Mouse (Mus musculus): ENCODE data around the gene Cacng4.

DNA sequence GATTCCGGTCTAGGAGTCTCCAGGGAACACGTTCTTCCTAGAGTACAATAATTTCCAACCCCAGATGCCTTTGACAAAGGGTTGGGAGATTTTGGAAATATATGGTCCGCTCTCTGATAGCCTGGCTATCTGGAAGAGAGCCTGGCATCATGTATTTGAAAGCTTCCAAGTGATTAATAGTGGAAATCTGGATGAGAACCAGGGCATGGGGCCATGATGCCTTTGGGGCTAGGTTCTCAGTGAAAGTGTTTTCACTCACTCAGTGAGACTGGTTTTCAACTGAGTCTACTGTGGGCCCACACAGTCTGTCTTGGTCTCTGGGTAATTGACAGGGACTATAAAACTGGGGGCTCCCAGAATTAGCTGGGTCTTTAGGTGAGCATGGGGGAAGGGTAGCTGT is 7.6 kb upstream of the Cacng4 start:
- TF ChIP-seq CEBPB (IDR thresholded peaks at IDR 0.05; ENCODE audit: insufficient read depth, poor library complexity, severe bottlenecking) (no peak), POLR2A (IDR thresholded peaks at IDR 0.05; ENCODE audit: insufficient read length, low read depth) (no peak), TCF12 (IDR thresholded peaks at IDR 0.05; ENCODE audit: insufficient read depth, poor library complexity, severe bottlenecking) (no peak), SRF (IDR thresholded peaks at IDR 0.05; ENCODE audit: control insufficient read depth, insufficient read length, low read depth) (no peak), E2F4 (IDR thresholded peaks at IDR 0.05; ENCODE audit: insufficient read depth) (no peak), REST (IDR thresholded peaks at IDR 0.05; ENCODE audit: insufficient read depth, insufficient read length) (no peak), POLR2AphosphoS2 (IDR thresholded peaks at IDR 0.05; ENCODE audit: insufficient read length, low read depth) (no peak), MYOD1 (IDR thresholded peaks at IDR 0.05; ENCODE audit: control insufficient read depth in 1 of 3, insufficient read length in 2 of 3, low read depth in 2 of 3) (no peak), USF1 (IDR thresholded peaks at IDR 0.05; ENCODE audit: low read depth) (no peak), MYOG (IDR thresholded peaks at IDR 0.05; ENCODE audit: control insufficient read depth in 1 of 3, insufficient read depth in 1 of 3, insufficient read length in 2 of 3, low read depth in 2 of 3) (no peak)

Data from myocyte (in vitro differentiated cells).